Mouse (Mus musculus): ENCODE measurements around the gene Dennd5a.

DNA sequence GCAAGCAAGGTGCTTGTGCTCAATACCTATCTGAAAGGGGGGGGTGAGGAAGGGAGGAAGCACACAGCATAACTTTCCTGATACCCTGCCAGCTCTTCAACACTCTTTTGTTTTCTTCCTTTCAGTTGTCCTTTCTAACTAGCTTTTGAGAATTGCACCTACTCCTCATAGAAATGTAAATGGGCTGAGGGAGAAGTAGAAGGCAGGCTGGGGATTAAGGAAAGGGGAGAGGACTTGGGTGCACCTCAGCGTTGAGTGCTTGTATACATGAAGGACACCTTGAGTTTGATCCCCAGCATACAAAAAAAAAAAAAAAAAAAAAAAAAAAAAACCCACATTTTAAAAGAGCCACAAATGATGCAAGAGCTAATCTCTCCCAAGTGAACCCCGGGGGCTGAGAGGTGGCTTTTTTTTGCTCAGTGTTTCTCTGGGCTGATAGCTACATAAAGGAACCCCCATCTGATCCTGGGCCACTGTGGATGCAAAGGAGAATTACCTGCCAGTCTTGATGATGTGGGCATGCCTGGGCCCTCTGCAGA is 78.6 kb downstream of the Dennd5a start:
- no peak for TF ChIP-seq TAL1 (conservative IDR thresholded peaks at IDR 0.05; ENCODE audit: low read depth, low read length)
- TF ChIP-seq CTCF (IDR thresholded peaks at IDR 0.05; ENCODE audit: low read depth, low read length): no peak
- TF ChIP-seq GATA1 (IDR thresholded peaks at IDR 0.05; ENCODE audit: borderline replicate concordance, low read length): no peak
- TF ChIP-seq GATA2 (IDR thresholded peaks at IDR 0.05; ENCODE audit: borderline replicate concordance, low read depth, low read length): no peak
- no peak for TF ChIP-seq POLR2AphosphoS5 (IDR thresholded peaks at IDR 0.05; ENCODE audit: insufficient replicate concordance, low read depth, low read length)
